ENCODE assay signal across 36 mouse cellular contexts in genomic region chr7:45482166-45482565, GRCm38 (mm10). TPM values are rescaled to one million over a fixed set of nuclear protein-coding genes. Genes with fewer than 3 reads are reported as not detected.
"Had no signal": no experiment of that assay in that cellular context is flagged by ENCODE, and none has a peak within 500 bp of the region (broad histone marks: within the 10 kb centered on the region; RNA-seq: fewer than 3 reads in every experiment).

No protein-coding gene starts in this region.

- H3K4me3 ChIP-seq: heart, adult 2 months; heart, embryonic 13.5 days; heart, embryonic 15.5 days; hindbrain, embryonic 13.5 days; hindbrain, embryonic 15.5 days; kidney, embryonic 15.5 days; limb, embryonic 13.5 days; limb, embryonic 15.5 days; liver, embryonic 12.5 days had no signal

- H3K4me2 ChIP-seq: heart, embryonic 11.5 days; heart, embryonic 13.5 days; heart, embryonic 15.5 days; hindbrain, embryonic 13.5 days; hindbrain, embryonic 15.5 days; kidney, embryonic 15.5 days; limb, embryonic 13.5 days; limb, embryonic 15.5 days; liver, embryonic 12.5 days had no signal

- H3K27ac ChIP-seq: heart, adult 2 months; heart, embryonic 13.5 days; heart, embryonic 15.5 days; hindbrain, embryonic 13.5 days; hindbrain, embryonic 15.5 days; hindbrain, postnatal 0 days; kidney, embryonic 15.5 days; kidney, postnatal 0 days; limb, embryonic 13.5 days; limb, embryonic 15.5 days; liver, embryonic 12.5 days had no signal

- H3K4me1 ChIP-seq: heart, embryonic 13.5 days; heart, embryonic 15.5 days; hindbrain, embryonic 13.5 days; hindbrain, embryonic 15.5 days; kidney, embryonic 15.5 days had no signal

- DNase-seq: gastrocnemius, postnatal 14 days; gastrocnemius, postnatal 36 days; heart, adult 2 months; heart, postnatal 14 days; heart, postnatal 36 days; kidney, adult 11 months; kidney, adult 2 months; kidney, adult 9 months; kidney, postnatal 14 days; kidney, postnatal 36 days; layer of hippocampus, postnatal 36 days; left cerebral cortex, postnatal 4 days had no signal

- H3K36me3 ChIP-seq: heart, embryonic 15.5 days; hindbrain, embryonic 13.5 days; hindbrain, embryonic 15.5 days; kidney, embryonic 15.5 days; limb, embryonic 13.5 days; limb, embryonic 15.5 days had no signal

- H3K27me3 ChIP-seq: heart, embryonic 13.5 days; heart, embryonic 15.5 days; hindbrain, embryonic 13.5 days; hindbrain, embryonic 15.5 days; kidney, embryonic 15.5 days; limb, embryonic 13.5 days; limb, embryonic 15.5 days; liver, embryonic 12.5 days had no signal

- H3K9ac ChIP-seq: heart, embryonic 13.5 days; heart, embryonic 15.5 days; hindbrain, embryonic 13.5 days; hindbrain, embryonic 15.5 days; kidney, embryonic 15.5 days; limb, embryonic 13.5 days; limb, embryonic 15.5 days; liver, embryonic 12.5 days had no signal

- H3K9me3 ChIP-seq: heart, embryonic 13.5 days; heart, embryonic 15.5 days; hindbrain, embryonic 13.5 days; hindbrain, embryonic 15.5 days; kidney, embryonic 15.5 days; limb, embryonic 13.5 days; limb, embryonic 15.5 days; liver, embryonic 12.5 days had no signal

RNA-seq across cellular contexts. Expression of gene Tulp2, which starts 0.5 kb away (rescaled TPM):
- total RNA-seq: gastrocnemius, adult 18-20 months; gastrocnemius, adult 8-10 months; gastrocnemius, postnatal 14 days; heart, adult 2 months; heart, postnatal 14 days; hematopoietic stem cell, adult 5-6 weeks; layer of hippocampus, adult 8-10 months; layer of hippocampus, postnatal 14 days; layer of hippocampus, postnatal 36 days; left cerebral cortex, adult 8-10 months; left cerebral cortex, postnatal 10 days; left cerebral cortex, postnatal 25 days had no signal

RNA-seq across cellular contexts. Expression of gene Gm45808, which starts 4.4 kb away (rescaled TPM):
- total RNA-seq: hematopoietic stem cell, adult 5-6 weeks; hindbrain, postnatal 0 days; left cerebral cortex, postnatal 10 days; left cerebral cortex, postnatal 4 days had no signal
- polyA plus RNA-seq: heart, embryonic 11.5 days; heart, embryonic 13.5 days; heart, embryonic 15.5 days; hindbrain, embryonic 11.5 days; hindbrain, embryonic 13.5 days; hindbrain, embryonic 15.5 days; hindbrain, postnatal 0 days; intestine, embryonic 14.5 days; intestine, embryonic 16.5 days; kidney, embryonic 15.5 days; kidney, postnatal 0 days; large intestine, adult 2 months; limb, embryonic 11.5 days; limb, embryonic 13.5 days; limb, embryonic 15.5 days; liver, embryonic 12.5 days had no signal
